Mouse (Mus musculus) thymus, postnatal 36 days (tissue): Measurements from ENCODE around the gene Nedd8.

Experiments
- DNase-seq, 2 experiments: peaks; one replicate each; pipeline ENCODE4 v3.0.0; 2022; ENCODE audit warnings: mixed read lengths in 2 of 2

Gene Nedd8

DNA sequence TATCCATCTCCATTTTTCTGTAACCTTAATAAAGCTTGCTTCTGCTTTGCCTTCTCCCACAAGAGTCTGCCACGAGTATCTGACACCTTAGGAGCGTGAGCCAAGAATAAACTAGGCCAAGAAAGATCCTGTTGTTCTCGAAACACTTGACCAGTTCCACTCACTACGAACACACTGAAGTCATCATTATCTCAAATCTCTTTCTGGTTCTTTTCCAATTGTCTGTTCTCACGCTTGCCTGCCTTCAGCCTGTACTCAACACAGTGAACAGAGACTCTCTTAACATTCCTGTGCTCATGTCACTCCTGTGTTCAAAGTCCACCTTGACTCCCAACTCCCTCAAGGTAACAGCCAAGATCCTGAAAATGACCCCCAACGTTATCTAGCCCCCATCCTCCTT is 58.6 kb downstream of the Nedd8 start:
- DNase-seq = no peak
